Mouse (Mus musculus): ENCODE data around the gene Dnase2a.

DNA sequence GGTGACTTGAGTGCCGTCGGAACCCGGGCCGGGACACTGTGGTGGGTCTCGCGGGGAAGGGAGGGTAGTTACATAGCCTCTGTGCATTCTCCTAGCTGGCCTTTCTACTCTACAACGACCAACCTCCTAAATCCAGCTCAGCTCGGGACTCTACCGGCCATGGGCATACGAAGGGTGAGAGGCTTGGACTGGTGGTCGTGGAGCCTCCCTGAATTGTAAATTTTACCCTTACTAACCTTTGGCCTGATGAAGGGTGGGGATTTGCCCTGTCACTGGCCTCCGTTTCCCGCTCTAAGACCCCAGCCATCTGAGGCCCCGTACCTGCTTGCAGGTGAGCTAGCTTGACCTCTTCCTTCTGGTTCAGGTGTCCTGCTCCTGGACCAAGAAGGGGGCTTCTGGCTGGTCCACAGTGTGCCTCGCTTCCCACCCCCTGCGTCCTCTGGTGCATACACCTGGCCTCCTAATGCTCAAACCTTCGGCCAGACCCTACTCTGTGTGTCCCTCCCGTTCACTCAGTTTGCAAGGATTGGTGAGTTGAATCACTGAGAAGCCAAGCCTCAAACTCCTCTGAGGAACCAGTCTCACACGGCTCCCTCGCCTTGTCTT is 905 bp downstream of the Dnase2a start:
- no peak for TF ChIP-seq MYOG (IDR thresholded peaks at IDR 0.05; ENCODE audit: control insufficient read depth, extremely low read depth, insufficient read length)
- no peak for TF ChIP-seq CTCF (IDR thresholded peaks at IDR 0.05; ENCODE audit: control insufficient read depth, insufficient read depth, insufficient read length)
- TF ChIP-seq CEBPB (IDR thresholded peaks at IDR 0.05; ENCODE audit: low read depth), result no peak
- TF ChIP-seq USF1 (IDR thresholded peaks at IDR 0.05; ENCODE audit: low read depth), result no peak
- no peak for TF ChIP-seq MAX (IDR thresholded peaks at IDR 0.05)
- no peak for TF ChIP-seq FOSL1 (IDR thresholded peaks at IDR 0.05; ENCODE audit: insufficient read depth, low read length, poor library complexity, severe bottlenecking)
